Mouse (Mus musculus) liver, embryonic 15.5 days (tissue): ENCODE measurements around the gene Kcnk15. TPM values are rescaled to one million over a fixed set of nuclear protein-coding genes. Genes with fewer than 3 reads are reported as not detected.

Experiments used
- ATAC-seq: fragments of 200-750 bp; cut with Nextera tagmentation; 2 replicates; pipeline ENCODE4 v1.8.0; 2017; ENCODE audit warnings: moderate number of reproducible peaks, mild to moderate bottlenecking, moderate library complexity; ENCODE audit not compliant: insufficient read depth
- H3K27ac ChIP-seq: fragments of 300-500 bp; sonication (generic); replicated peaks from 2 replicates; pipeline ENCODE4 v1.5.1; 2015; ENCODE audit warnings: mild to moderate bottlenecking, inconsistent platforms
- H3K27me3 ChIP-seq: fragments of 300-500 bp; sonication (generic); 2 replicates; pipeline ENCODE4 v1.6.1; 2015; ENCODE audit warnings: mild to moderate bottlenecking, inconsistent platforms
- H3K36me3 ChIP-seq: fragments of 300-500 bp; sonication (generic); replicated peaks from 2 replicates; pipeline ENCODE4 v1.6.1; 2015; ENCODE audit warnings: moderate library complexity, mild to moderate bottlenecking, inconsistent platforms
- H3K4me1 ChIP-seq: fragments of 300-500 bp; sonication (generic); replicated peaks from 2 replicates; pipeline ENCODE4 v1.6.1; 2015; ENCODE audit warnings: inconsistent platforms
- H3K4me2 ChIP-seq: fragments of 300-500 bp; sonication (generic); 2 replicates; pipeline ENCODE4 v1.6.1; 2015; ENCODE audit warnings: moderate library complexity, mild to moderate bottlenecking, inconsistent platforms
- H3K4me3 ChIP-seq: fragments of 300-500 bp; sonication (generic); replicated peaks from 2 replicates; pipeline ENCODE4 v1.5.1; 2015; ENCODE audit warnings: mild to moderate bottlenecking, inconsistent platforms
- H3K9ac ChIP-seq: fragments of 300-500 bp; sonication (generic); 2 replicates; pipeline ENCODE4 v1.6.1; 2015; ENCODE audit warnings: moderate library complexity, mild to moderate bottlenecking, inconsistent platforms
- H3K9me3 ChIP-seq: fragments of 300-500 bp; sonication (generic); replicated peaks from 2 replicates; pipeline ENCODE4 v1.6.1; 2016; ENCODE audit warnings: inconsistent platforms
- WGBS: fragments of 180-500 bp; shearing (Covaris S2); methylation state at CpG from one replicate; pipeline ENCODE4 v1.1.7; 2015; ENCODE audit warnings: mixed read lengths; ENCODE audit not compliant: insufficient replicate concordance; 5-methylcytosine and 5-hydroxymethylcytosine counted together
- polyA plus RNA-seq: library from polyadenylated mRNA; unstranded; fragments of >200 nt; fragmentation: Nextera tagmentation; extraction: Ambion mirVana; gene quantifications from 2 replicates; pipeline ENCODE4 v1.2.1, GENCODE M21; 2015

The Kcnk15 gene
- polyA plus RNA-seq, 1 experiment from 2014 or later: not detected

- H3K9ac ChIP-seq: no peak overlapping the region
- H3K27ac ChIP-seq: no peak overlapping the region
- H3K9me3 ChIP-seq: no peaks in the 10 kb centered on the region
- H3K4me2 ChIP-seq: no peak overlapping the region
- ATAC-seq: no peak
- 48% methylated on average over 14 of the region's 14 CpGs for WGBS
- no peaks in the 10 kb centered on the region for H3K36me3 ChIP-seq
- H3K27me3 ChIP-seq: no peaks in the 10 kb centered on the region
- H3K4me3 ChIP-seq: no peak overlapping the region
- no peaks in the 10 kb centered on the region for H3K4me1 ChIP-seq
Measured at GRCm38 (mm10) chr2:163876830-163877498, 23.5 kb downstream of the Kcnk15 start.

DNA sequence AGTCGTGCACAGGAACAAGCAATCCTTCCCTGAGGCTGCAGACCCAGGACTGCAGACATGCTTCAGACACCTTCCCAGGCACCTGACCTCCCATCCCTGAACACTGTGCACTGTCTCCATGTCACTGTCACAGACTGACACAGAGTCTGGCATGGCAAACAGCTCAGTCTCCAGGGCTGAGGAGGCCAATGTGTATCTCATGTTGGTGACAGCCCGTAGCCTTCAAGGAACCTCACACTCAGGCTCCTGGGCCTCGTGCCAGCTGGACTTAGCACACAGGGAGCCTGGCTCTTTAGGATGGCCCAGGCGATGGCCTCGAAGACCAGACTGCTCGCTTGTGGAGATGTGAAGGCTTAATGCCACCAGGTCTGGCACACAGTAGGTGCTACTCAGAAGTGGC lies 27.4 kb downstream of the Kcnk15 start:
- Histone ChIP-seq H3K36me3 (no peaks in the 10 kb centered on the region), H3K4me3 (no peak overlapping the region), H3K9me3 (no peaks in the 10 kb centered on the region), H3K27ac (no peak overlapping the region), H3K4me1 (no peaks in the 10 kb centered on the region), H3K9ac (no peak overlapping the region), H3K4me2 (no peak overlapping the region), H3K27me3 (no peaks in the 10 kb centered on the region)
- 68% methylated on average over 6 of the region's 6 CpGs for WGBS
- ATAC-seq: no peak

DNA sequence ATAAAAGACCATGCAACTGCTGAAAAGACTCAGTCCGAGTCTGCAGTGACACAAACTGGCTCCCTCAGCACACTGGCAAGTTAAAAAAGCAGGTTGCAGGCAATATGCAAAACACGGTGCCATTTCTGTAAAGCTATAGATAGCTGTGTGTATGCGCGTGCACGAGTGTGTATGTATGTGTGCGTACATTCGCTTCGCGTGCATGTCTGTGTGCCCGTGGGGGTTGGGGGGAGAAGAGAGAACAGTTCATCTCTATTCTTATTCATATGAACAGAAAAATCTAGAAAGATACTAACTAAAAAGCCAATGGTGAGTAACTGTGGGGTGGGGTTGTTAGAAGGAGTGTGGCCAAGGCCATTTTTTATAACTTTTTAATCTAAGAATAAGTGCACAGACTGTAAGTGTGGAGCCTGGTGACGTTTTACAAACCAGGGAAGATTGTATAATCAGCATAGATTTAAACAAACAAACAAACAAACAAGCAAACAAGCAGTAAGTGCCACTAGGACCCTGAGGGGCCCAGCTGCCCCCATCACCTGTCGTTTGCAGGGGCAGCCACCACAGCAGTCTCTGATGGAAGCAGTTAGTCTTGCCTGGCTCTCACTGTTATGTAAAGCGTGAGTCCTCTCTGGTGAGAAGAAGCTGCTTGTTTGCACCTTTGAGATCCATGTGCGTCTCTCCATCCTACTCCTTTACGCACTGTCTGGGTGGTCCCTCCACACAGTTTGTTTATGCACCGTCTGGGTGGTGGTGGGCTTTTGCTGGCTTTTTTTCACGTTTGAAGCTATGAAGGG lies 29.6 kb downstream of the Kcnk15 start:
- WGBS: 57% methylated on average over 17 of the region's 17 CpGs
- ATAC-seq: no peak

DNA sequence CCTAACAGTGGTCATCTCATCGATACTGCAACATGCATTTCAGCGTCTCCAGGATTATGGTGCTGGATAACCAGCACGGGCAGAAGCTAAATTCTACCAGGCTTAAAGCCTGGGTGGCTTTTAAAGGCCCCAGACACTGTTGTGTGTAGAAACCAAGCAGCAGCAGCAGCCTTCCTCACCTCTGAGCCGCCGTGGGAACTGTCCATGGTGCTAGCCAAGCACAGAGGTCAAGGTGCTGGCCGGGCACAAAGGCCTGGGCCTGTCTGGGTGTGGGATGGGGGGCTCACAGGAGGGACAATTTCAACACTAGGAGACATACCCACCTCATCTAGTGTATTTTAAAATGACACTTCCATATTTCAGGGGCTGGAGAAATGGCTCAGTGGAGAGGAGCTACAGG lies 36.0 kb downstream of the Kcnk15 start:
- ATAC-seq: no peak
- no peaks in the 10 kb centered on the region for H3K9me3 ChIP-seq
- no peak overlapping the region for H3K27ac ChIP-seq
- H3K36me3 ChIP-seq: no peaks in the 10 kb centered on the region
- H3K4me3 ChIP-seq: no peak overlapping the region
- H3K27me3 ChIP-seq: no peaks in the 10 kb centered on the region
- no peak overlapping the region for H3K4me2 ChIP-seq
- H3K9ac ChIP-seq: no peak overlapping the region
- H3K4me1 ChIP-seq: no peaks in the 10 kb centered on the region
- WGBS: 22% methylated on average over 6 of the region's 6 CpGs

More for the DNA sequence above, 29.6 kb downstream of the Kcnk15 start:
- Histone ChIP-seq H3K4me2 (no peak overlapping the region), H3K4me1 (no peaks in the 10 kb centered on the region), H3K27ac (no peak overlapping the region), H3K27me3 (no peaks in the 10 kb centered on the region), H3K36me3 (no peaks in the 10 kb centered on the region), H3K4me3 (no peak overlapping the region), H3K9ac (no peak overlapping the region), H3K9me3 (no peaks in the 10 kb centered on the region)

GRCm38 (mm10) chr2:163890586-163890985 lies 37.1 kb downstream of the Kcnk15 start:
- no peaks in the 10 kb centered on the region for H3K4me1 ChIP-seq
- no peak overlapping the region for H3K27ac ChIP-seq
- no peak for ATAC-seq
- H3K36me3 ChIP-seq: no peaks in the 10 kb centered on the region
- 63% methylated on average over 11 of the region's 11 CpGs for WGBS
- H3K9me3 ChIP-seq: no peaks in the 10 kb centered on the region
- H3K4me2 ChIP-seq: no peak overlapping the region
- no peak overlapping the region for H3K4me3 ChIP-seq
- no peaks in the 10 kb centered on the region for H3K27me3 ChIP-seq
- no peak overlapping the region for H3K9ac ChIP-seq

DNA sequence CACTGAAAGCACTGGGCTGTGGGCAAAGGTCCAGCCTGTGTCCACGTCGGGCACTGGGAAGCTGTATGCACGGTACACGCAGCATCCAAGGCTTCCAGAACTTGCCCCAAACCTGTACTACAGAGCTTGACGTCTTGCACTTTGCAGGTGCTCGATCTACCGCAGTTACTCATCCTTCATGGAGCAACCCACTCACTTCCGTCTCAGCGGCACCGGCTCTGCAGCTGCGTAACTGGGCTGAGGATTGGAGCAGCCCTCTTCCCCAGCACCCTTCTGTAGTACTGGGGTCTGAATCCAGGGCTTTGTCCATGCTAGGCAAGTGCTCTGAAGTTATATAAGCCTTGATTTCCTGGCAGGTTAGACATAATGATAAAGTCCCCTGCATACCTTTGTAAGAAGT lies 37.8 kb downstream of the Kcnk15 start:
- Histone ChIP-seq H3K9ac (no peak overlapping the region), H3K27ac (no peak overlapping the region), H3K4me3 (no peak overlapping the region), H3K36me3 (no peaks in the 10 kb centered on the region), H3K9me3 (no peaks in the 10 kb centered on the region), H3K4me1 (no peaks in the 10 kb centered on the region), H3K4me2 (no peak overlapping the region), H3K27me3 (no peaks in the 10 kb centered on the region)
- no peak for ATAC-seq
- WGBS: 75% methylated on average over 11 of the region's 11 CpGs

DNA sequence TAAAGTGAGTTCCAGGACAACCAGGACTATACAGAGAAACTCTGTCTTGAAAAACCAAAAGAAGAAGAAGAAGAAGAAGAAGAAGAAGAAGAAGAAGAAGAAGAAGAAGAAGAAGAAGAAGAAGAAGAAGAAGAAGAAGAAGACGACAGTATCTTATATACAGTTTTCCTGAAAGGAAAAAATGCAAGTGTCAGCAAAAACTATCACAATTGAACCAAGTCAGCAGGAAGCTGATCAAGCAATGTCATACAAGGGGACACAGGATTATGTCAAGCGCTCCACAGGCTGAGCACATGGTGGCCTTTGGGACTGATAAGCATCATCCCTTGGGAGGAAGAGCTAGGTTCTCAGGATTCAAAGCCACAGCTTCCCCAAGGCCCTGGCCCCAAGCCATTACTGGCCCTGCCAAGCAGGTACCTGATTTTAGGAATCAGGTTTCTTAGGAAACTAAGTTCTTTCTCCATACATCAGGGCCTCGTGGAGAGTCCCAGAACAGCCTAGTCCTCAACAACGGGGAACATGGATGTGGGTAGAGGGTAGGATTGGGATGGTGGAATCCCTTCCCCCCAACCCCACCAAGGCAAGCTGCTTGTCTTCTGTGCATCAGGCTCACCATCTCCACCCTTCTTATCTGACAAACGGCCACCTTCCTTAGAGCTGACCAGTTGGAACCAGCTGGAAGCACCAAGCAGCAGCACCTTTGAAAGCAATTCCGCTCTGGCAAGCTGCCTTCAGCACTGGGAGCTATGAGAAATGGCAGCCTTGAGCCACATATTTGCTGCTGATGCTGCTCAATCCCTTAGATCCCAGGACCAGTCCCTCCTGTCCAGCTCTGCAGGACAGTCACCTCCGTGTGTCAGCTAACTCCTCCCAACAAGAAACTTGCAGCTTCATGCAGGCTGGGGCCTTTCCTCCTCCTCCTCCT lies 40.3 kb downstream of the Kcnk15 start:
- Histone ChIP-seq H3K36me3 (no peaks in the 10 kb centered on the region), H3K27ac (no peak overlapping the region), H3K27me3 (no peaks in the 10 kb centered on the region), H3K4me2 (no peak overlapping the region), H3K4me3 (no peak overlapping the region), H3K9me3 (no peaks in the 10 kb centered on the region), H3K4me1 (no peaks in the 10 kb centered on the region), H3K9ac (no peak overlapping the region)
- WGBS: 44% methylated on average over 7 of the region's 7 CpGs
- no peak for ATAC-seq

DNA sequence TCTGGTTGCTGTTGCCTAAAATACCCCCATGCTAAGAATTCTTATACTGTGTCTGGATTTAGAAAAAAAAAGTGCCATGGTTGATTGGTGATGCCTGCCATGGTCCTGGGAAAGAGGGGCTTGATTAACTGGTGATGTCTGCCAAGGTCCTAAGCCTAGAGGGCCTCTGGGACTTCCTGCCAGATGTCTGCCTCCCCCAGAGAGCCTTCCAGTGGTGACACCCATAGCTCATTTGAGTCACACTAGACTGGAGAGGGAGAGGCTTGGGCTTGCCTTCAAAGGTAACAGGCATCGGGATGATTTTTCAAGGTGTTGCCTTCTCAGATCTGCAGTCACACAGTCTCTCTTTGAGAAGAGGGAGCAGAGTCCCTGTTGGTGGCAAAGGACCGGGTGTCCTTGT lies 41.7 kb downstream of the Kcnk15 start:
- Histone ChIP-seq H3K36me3 (no peaks in the 10 kb centered on the region), H3K4me1 (no peaks in the 10 kb centered on the region), H3K27me3 (no peaks in the 10 kb centered on the region), H3K9me3 (no peaks in the 10 kb centered on the region), H3K27ac (no peak overlapping the region), H3K9ac (no peak overlapping the region), H3K4me2 (no peak overlapping the region), H3K4me3 (no peak overlapping the region)
- 38% methylated on average over 2 of the region's 2 CpGs for WGBS
- no peak for ATAC-seq

DNA sequence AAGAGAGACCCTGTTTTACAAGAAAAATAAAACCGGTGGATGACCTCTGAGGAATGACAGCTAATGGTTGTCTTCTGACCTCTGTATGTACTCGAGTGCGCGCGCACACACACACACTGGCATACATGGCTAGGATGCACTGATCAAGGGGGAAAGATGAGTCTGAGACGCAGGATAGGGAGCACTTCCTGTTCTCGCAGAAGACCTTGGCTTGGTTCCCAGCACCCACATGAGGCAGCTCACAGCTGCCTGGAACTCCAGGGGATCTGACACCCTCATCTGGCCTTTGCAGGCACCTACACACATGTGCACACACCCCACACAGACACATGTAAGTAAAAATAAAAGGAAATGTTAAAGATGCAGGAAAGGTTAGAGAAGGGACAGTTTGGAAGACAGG lies 43.6 kb downstream of the Kcnk15 start:
- Histone ChIP-seq H3K27ac (no peak overlapping the region), H3K9me3 (no peaks in the 10 kb centered on the region), H3K4me2 (no peak overlapping the region), H3K36me3 (no peaks in the 10 kb centered on the region), H3K4me3 (no peak overlapping the region), H3K27me3 (no peaks in the 10 kb centered on the region), H3K4me1 (no peaks in the 10 kb centered on the region), H3K9ac (no peak overlapping the region)
- 74% methylated on average over 7 of the region's 7 CpGs for WGBS
- ATAC-seq: no peak

DNA sequence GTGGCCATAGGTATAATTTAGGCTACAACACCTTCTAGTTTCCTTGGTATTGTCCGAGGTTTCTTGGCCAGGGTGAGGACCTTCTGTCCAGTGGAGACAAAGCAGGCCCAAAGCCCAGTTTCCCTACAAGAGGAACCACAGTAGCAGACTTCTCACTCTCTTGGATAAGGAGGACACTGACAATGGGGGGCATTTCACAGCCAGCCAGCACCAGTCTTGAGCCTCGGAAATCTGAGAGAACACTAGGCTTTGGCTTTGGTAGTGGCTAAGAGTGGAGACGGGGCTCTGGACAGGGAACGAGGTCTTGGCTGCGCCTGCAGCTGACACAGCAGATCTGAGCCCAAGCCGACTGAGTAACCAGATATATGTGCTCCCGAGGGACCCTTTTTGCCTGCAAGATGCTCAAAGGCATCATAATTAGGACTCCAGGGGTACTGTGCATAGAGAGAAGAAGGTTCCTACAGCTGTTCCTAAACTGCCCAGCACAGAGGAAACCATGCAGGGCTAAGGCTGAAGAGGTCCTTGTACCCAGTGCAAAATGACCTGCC lies 44.6 kb downstream of the Kcnk15 start:
- no peaks in the 10 kb centered on the region for H3K36me3 ChIP-seq
- no peaks in the 10 kb centered on the region for H3K9me3 ChIP-seq
- H3K27me3 ChIP-seq: no peaks in the 10 kb centered on the region
- 63% methylated on average over 7 of the region's 7 CpGs for WGBS
- no peak overlapping the region for H3K4me3 ChIP-seq
- no peak overlapping the region for H3K9ac ChIP-seq
- no peak for ATAC-seq
- no peaks in the 10 kb centered on the region for H3K4me1 ChIP-seq
- H3K4me2 ChIP-seq: no peak overlapping the region
- no peak overlapping the region for H3K27ac ChIP-seq
